Mouse (Mus musculus): ENCODE measurements around the gene Rfx3. TPM values are rescaled to one million over a fixed set of nuclear protein-coding genes. Genes with fewer than 3 reads are reported as not detected.

Rfx3 gene
- polyA plus RNA-seq, 1 experiment from 2014 or later: 13.3 TPM

- WGBS: 92% methylated on average over 7 of the region's 7 CpGs
- Histone ChIP-seq H3K27ac (no peak overlapping the region), H3K4me3 (no peak overlapping the region), H3K4me2 (replicated peaks) (no peak overlapping the region), H3K9ac (no peak overlapping the region), H3K9me3 (no peaks in the 10 kb centered on the region), H3K4me1 (peaks cover 3% of the 10 kb centered on the region; the same call in 1 of the 2 replicates), H3K27me3 (no peaks in the 10 kb centered on the region), H3K36me3 (no peaks in the 10 kb centered on the region)
- no peak for ATAC-seq (ENCODE audit: low FRiP score, low read depth)
Measured at GRCm38 (mm10) chr19:27992800-27993199, 18.2 kb downstream of the Rfx3 start.

- H3K4me3 ChIP-seq: no peak overlapping the region
- no peaks in the 10 kb centered on the region for H3K27me3 ChIP-seq
- no peaks in the 10 kb centered on the region for H3K36me3 ChIP-seq
- no peak overlapping the region for H3K27ac ChIP-seq
- no peaks in the 10 kb centered on the region for H3K9me3 ChIP-seq
- H3K9ac ChIP-seq: no peak overlapping the region
- H3K4me2 ChIP-seq (replicated peaks): no peak overlapping the region
- ATAC-seq (ENCODE audit: low FRiP score, low read depth): no peak
- peaks cover 3% of the 10 kb centered on the region; the same call in 1 of the 2 replicates for H3K4me1 ChIP-seq
- WGBS: 35% methylated on average over 3 of the region's 3 CpGs
Measured at GRCm38 (mm10) chr19:27988746-27989145, 22.2 kb downstream of the Rfx3 start.

- peaks cover 7% of the 10 kb centered on the region for H3K36me3 ChIP-seq
- no peak overlapping the region for H3K27ac ChIP-seq
- no peak overlapping the region for H3K4me3 ChIP-seq
- no peaks in the 10 kb centered on the region for H3K27me3 ChIP-seq
- no peaks in the 10 kb centered on the region for H3K9me3 ChIP-seq
- ATAC-seq (ENCODE audit: low FRiP score, low read depth): no peak
- no peak overlapping the region for H3K4me2 ChIP-seq (replicated peaks)
- no peaks in the 10 kb centered on the region for H3K4me1 ChIP-seq
- WGBS: 75% methylated on average over 3 of the region's 3 CpGs
- no peak overlapping the region for H3K9ac ChIP-seq
Measured at GRCm38 (mm10) chr19:27967590-27967989, 43.4 kb downstream of the Rfx3 start.

GRCm38 (mm10) chr19:27961271-27961670, 49.7 kb downstream of the Rfx3 start:
- no peak for ATAC-seq (ENCODE audit: low FRiP score, low read depth)
- no peaks in the 10 kb centered on the region for H3K27me3 ChIP-seq
- no peak overlapping the region for H3K27ac ChIP-seq
- no peaks in the 10 kb centered on the region for H3K9me3 ChIP-seq
- no peak overlapping the region for H3K4me3 ChIP-seq
- H3K9ac ChIP-seq: no peak overlapping the region
- H3K4me1 ChIP-seq: no peaks in the 10 kb centered on the region
- 96% methylated on average over 3 of the region's 3 CpGs for WGBS
- no peak overlapping the region for H3K4me2 ChIP-seq (replicated peaks)
- peaks cover 21% of the 10 kb centered on the region for H3K36me3 ChIP-seq

GRCm38 (mm10) chr19:27935453-27935852, 75.5 kb downstream of the Rfx3 start:
- no peak overlapping the region for H3K4me2 ChIP-seq (replicated peaks)
- no peak overlapping the region for H3K27ac ChIP-seq
- ATAC-seq (ENCODE audit: low FRiP score, low read depth): no peak
- H3K9ac ChIP-seq: no peak overlapping the region
- H3K36me3 ChIP-seq: no peaks in the 10 kb centered on the region
- H3K27me3 ChIP-seq: no peaks in the 10 kb centered on the region
- no peaks in the 10 kb centered on the region for H3K4me1 ChIP-seq
- no peaks in the 10 kb centered on the region for H3K9me3 ChIP-seq
- H3K4me3 ChIP-seq: no peak overlapping the region
- 69% methylated on average over 3 of the region's 3 CpGs for WGBS

- WGBS: 94% methylated on average over 2 of the region's 2 CpGs
- no peak overlapping the region for H3K27ac ChIP-seq
- no peaks in the 10 kb centered on the region for H3K36me3 ChIP-seq
- ATAC-seq (ENCODE audit: low FRiP score, low read depth): no peak
- no peak overlapping the region for H3K4me3 ChIP-seq
- no peaks in the 10 kb centered on the region for H3K27me3 ChIP-seq
- H3K4me2 ChIP-seq (replicated peaks): no peak overlapping the region
- H3K9me3 ChIP-seq: no peaks in the 10 kb centered on the region
- H3K9ac ChIP-seq: no peak overlapping the region
- H3K4me1 ChIP-seq: no peaks in the 10 kb centered on the region
Measured at GRCm38 (mm10) chr19:27931136-27931535, 79.8 kb downstream of the Rfx3 start.

GRCm38 (mm10) chr19:27926378-27926777, 84.6 kb downstream of the Rfx3 start:
- H3K27ac ChIP-seq: no peak overlapping the region
- no peaks in the 10 kb centered on the region for H3K4me1 ChIP-seq
- H3K36me3 ChIP-seq: no peaks in the 10 kb centered on the region
- H3K27me3 ChIP-seq: no peaks in the 10 kb centered on the region
- H3K9me3 ChIP-seq: no peaks in the 10 kb centered on the region
- H3K9ac ChIP-seq: no peak overlapping the region
- no peak overlapping the region for H3K4me2 ChIP-seq (replicated peaks)
- ATAC-seq (ENCODE audit: low FRiP score, low read depth): no peak
- 70% methylated on average over 3 of the region's 3 CpGs for WGBS
- H3K4me3 ChIP-seq: no peak overlapping the region

GRCm38 (mm10) chr19:27919040-27919439, 91.9 kb downstream of the Rfx3 start:
- Histone ChIP-seq H3K9me3 (no peaks in the 10 kb centered on the region), H3K36me3 (no peaks in the 10 kb centered on the region)
- 49% methylated on average over 2 of the region's 2 CpGs for WGBS

GRCm38 (mm10) chr19:27916446-27916845, 94.5 kb downstream of the Rfx3 start:
- ATAC-seq (ENCODE audit: low FRiP score, low read depth): no peak

More at GRCm38 (mm10) chr19:27919040-27919439, 91.9 kb downstream of the Rfx3 start:
- H3K27me3 ChIP-seq: no peaks in the 10 kb centered on the region
- ATAC-seq (ENCODE audit: low FRiP score, low read depth): no peak
- no peak overlapping the region for H3K4me2 ChIP-seq (replicated peaks)
- no peak overlapping the region for H3K9ac ChIP-seq
- no peak overlapping the region for H3K27ac ChIP-seq
- H3K4me1 ChIP-seq: no peaks in the 10 kb centered on the region
- H3K4me3 ChIP-seq: no peak overlapping the region

GRCm38 (mm10) chr19:27906976-27907375, 104.0 kb downstream of the Rfx3 start:
- no peak overlapping the region for H3K9ac ChIP-seq
- no peaks in the 10 kb centered on the region for H3K36me3 ChIP-seq
- H3K27me3 ChIP-seq: no peaks in the 10 kb centered on the region
- H3K9me3 ChIP-seq: no peaks in the 10 kb centered on the region
- H3K4me3 ChIP-seq: no peak overlapping the region
- WGBS: 75% methylated on average over 5 of the region's 5 CpGs
- H3K4me2 ChIP-seq (replicated peaks): no peak overlapping the region
- no peak for ATAC-seq (ENCODE audit: low FRiP score, low read depth)
- H3K27ac ChIP-seq: no peak overlapping the region
- peaks cover 2% of the 10 kb centered on the region; the same call in 1 of the 2 replicates for H3K4me1 ChIP-seq

More at GRCm38 (mm10) chr19:27916446-27916845, 94.5 kb downstream of the Rfx3 start:
- no peaks in the 10 kb centered on the region for H3K9me3 ChIP-seq
- no peaks in the 10 kb centered on the region for H3K36me3 ChIP-seq
- WGBS: 62% methylated on average over 2 of the region's 2 CpGs
- H3K9ac ChIP-seq: no peak overlapping the region
- H3K4me1 ChIP-seq: no peaks in the 10 kb centered on the region
- no peaks in the 10 kb centered on the region for H3K27me3 ChIP-seq
- no peak overlapping the region for H3K4me2 ChIP-seq (replicated peaks)
- no peak overlapping the region for H3K27ac ChIP-seq
- H3K4me3 ChIP-seq: no peak overlapping the region

- Histone ChIP-seq H3K9me3 (no peaks in the 10 kb centered on the region), H3K27ac (no peak overlapping the region)
- 91% methylated on average over 9 of the region's 9 CpGs for WGBS
Measured at GRCm38 (mm10) chr19:27905976-27906375, 105.0 kb downstream of the Rfx3 start.

GRCm38 (mm10) chr19:27905172-27905571, 105.8 kb downstream of the Rfx3 start:
- no peak for ATAC-seq (ENCODE audit: low FRiP score, low read depth)
- no peak overlapping the region for H3K4me3 ChIP-seq
- 90% methylated on average over 1 of the region's 1 CpGs for WGBS
- no peaks in the 10 kb centered on the region for H3K9me3 ChIP-seq
- no peak overlapping the region for H3K4me2 ChIP-seq (replicated peaks)
- no peaks in the 10 kb centered on the region for H3K27me3 ChIP-seq
- H3K4me1 ChIP-seq: peaks cover 2% of the 10 kb centered on the region; the same call in 1 of the 2 replicates
- H3K27ac ChIP-seq: no peak overlapping the region
- H3K9ac ChIP-seq: no peak overlapping the region
- H3K36me3 ChIP-seq: peaks cover 5% of the 10 kb centered on the region; the same call in 1 of the 2 replicates

More at GRCm38 (mm10) chr19:27905976-27906375, 105.0 kb downstream of the Rfx3 start:
- Histone ChIP-seq H3K36me3 (no peaks in the 10 kb centered on the region), H3K4me2 (replicated peaks) (no peak overlapping the region), H3K4me1 (peaks cover 2% of the 10 kb centered on the region; the same call in 1 of the 2 replicates), H3K9ac (no peak overlapping the region), H3K27me3 (no peaks in the 10 kb centered on the region), H3K4me3 (no peak overlapping the region)
- ATAC-seq (ENCODE audit: low FRiP score, low read depth): no peak

GRCm38 (mm10) chr19:27904655-27905054, 106.3 kb downstream of the Rfx3 start:
- Histone ChIP-seq H3K9ac (no peak overlapping the region), H3K27ac (no peak overlapping the region), H3K27me3 (no peaks in the 10 kb centered on the region), H3K4me3 (no peak overlapping the region), H3K36me3 (peaks cover 5% of the 10 kb centered on the region; the same call in 1 of the 2 replicates), H3K4me1 (peaks cover 2% of the 10 kb centered on the region; the same call in 1 of the 2 replicates), H3K9me3 (no peaks in the 10 kb centered on the region), H3K4me2 (replicated peaks) (no peak overlapping the region)
- WGBS: 53% methylated on average over 2 of the region's 2 CpGs
- ATAC-seq (ENCODE audit: low FRiP score, low read depth): no peak

All from limb, embryonic 13.5 days (tissue).